Mouse (Mus musculus) megakaryocyte, embryonic 14.5 days (primary cell): Measurements from ENCODE around the gene Prr14.

Source experiments
- FLI1 ChIP-seq: IDR thresholded peaks from 2 replicates; pipeline ENCODE4 v1.6.1; 2012; ENCODE audit warnings: low read length, inconsistent platforms, mixed read lengths
- GATA1 ChIP-seq: IDR thresholded peaks from 3 replicates; pipeline ENCODE4 v1.6.1; 2012; ENCODE audit warnings: mixed read lengths, low read length, inconsistent platforms, borderline replicate concordance

DNA sequence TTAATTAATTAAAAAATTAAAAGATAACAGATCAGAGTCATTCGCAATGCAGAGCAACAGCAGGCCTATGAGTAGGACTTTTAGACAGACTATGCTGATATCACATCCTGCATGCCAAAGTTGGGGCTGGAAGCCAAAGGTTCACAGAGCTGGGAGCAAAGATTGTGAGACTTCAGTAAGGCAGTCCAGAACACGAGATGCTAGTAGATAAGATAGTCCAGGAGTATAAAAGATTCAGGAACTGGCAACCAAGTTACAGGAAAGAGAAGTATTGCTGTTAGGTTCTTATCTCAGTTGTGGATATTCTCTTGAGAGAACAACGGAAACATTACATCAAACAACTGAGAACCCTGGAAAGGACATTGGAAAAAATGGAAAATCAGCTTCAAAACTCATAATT is 33.1 kb upstream of the Prr14 start:
- no peak for TF ChIP-seq GATA1
- TF ChIP-seq FLI1, result no peak
